Mouse (Mus musculus): ENCODE results near the gene Olfr1033.
"Not testable (repeated sequence)": the region's sequence is repeated elsewhere in the genome, so short reads cannot be mapped to it uniquely, and the experiment has no call there.

DNA sequence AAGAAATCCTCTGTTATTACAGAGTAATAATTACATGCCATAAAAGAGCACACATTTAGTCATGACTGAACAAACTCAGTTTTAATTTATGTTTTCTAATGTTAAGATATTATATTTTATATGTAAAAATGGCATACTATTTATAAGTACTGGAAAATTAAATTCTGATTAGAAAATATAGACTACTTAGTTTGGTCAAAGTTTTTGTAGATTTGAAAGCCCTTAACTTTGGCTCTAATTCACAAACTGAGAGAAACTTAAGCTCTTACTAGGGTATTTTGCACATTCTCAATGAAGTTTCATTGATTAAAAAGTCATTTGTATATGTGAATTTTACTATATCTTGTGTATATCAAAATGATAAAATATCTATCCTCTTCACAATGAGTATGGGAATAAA is 53.3 kb downstream of the Olfr1033 start, which contains the start of gene Olfr1036:
- TF ChIP-seq TAL1, GATA1 (IDR thresholded peaks at IDR 0.05; ENCODE audit: low read length): not testable (repeated sequence)

Measured in erythroblast, embryonic 14.5 days (primary cell).